ENCODE assay signal across 9 mouse cellular contexts in genomic region chr10:100018493-100018892, GRCm38 (mm10). TPM values are rescaled to one million over a fixed set of nuclear protein-coding genes. Genes with fewer than 3 reads are reported as not detected.
DNase-seq lines count a peak whose midpoint lies in the region; ATAC-seq and TF ChIP-seq lines count a peak whose summit lies in the region.
"Had no signal": no experiment of that assay in that cellular context is flagged by ENCODE, and none has a peak within 500 bp of the region (broad histone marks: within the 10 kb centered on the region; RNA-seq: fewer than 3 reads in every experiment).

No protein-coding gene starts in this region.

- H3K4me3 ChIP-seq in hindbrain, embryonic 13.5 days = no peak overlapping the region
- H3K4me3 ChIP-seq in hindbrain, embryonic 12.5 days = no peak overlapping the region
- peak overlapping the region; percentile 56 for H3K4me3 ChIP-seq in midbrain, embryonic 14.5 days (replicated peaks; ENCODE audit: low read depth, low read length)
- H3K4me3 ChIP-seq in midbrain, embryonic 13.5 days (replicated peaks) = no peak overlapping the region
- H3K4me3 ChIP-seq in hindbrain, postnatal 0 days (ENCODE audit: low read length) = peak overlapping the region; percentile 89
- peak overlapping the region; percentile 91 for H3K4me3 ChIP-seq in stomach, embryonic 16.5 days (replicated peaks; ENCODE audit: low read length)

- H3K27me3 ChIP-seq in hindbrain, embryonic 13.5 days = peaks cover 49% of the 10 kb centered on the region
- peaks cover 47% of the 10 kb centered on the region for H3K27me3 ChIP-seq in hindbrain, embryonic 12.5 days
- peaks cover 90% of the 10 kb centered on the region for H3K27me3 ChIP-seq in midbrain, embryonic 14.5 days (ENCODE audit: control insufficient read depth, insufficient read depth, low read length)
- H3K27me3 ChIP-seq in midbrain, embryonic 13.5 days = peaks cover 94% of the 10 kb centered on the region
- no peaks in the 10 kb centered on the region for H3K27me3 ChIP-seq in hindbrain, postnatal 0 days (ENCODE audit: insufficient read depth, low read length)
- no peaks in the 10 kb centered on the region for H3K27me3 ChIP-seq in stomach, embryonic 16.5 days (ENCODE audit: control insufficient read depth, insufficient read depth, low read length)

- no peak for ATAC-seq in hindbrain, embryonic 13.5 days (ENCODE audit: low FRiP score)
- ATAC-seq in hindbrain, embryonic 12.5 days (ENCODE audit: low FRiP score) = no peak
- no peak for ATAC-seq in midbrain, embryonic 14.5 days (ENCODE audit: low FRiP score, low TSS enrichment)
- no peak for ATAC-seq in midbrain, embryonic 13.5 days
- no peak for ATAC-seq in hindbrain, postnatal 0 days
- ATAC-seq in stomach, embryonic 16.5 days (ENCODE audit: insufficient read depth, low FRiP score) = no peak
- no peak for ATAC-seq in inflammation-experienced regulatory T-cells, adult 6 months

- TF ChIP-seq CTCF in hindbrain, postnatal 0 days (IDR thresholded peaks at IDR 0.05; ENCODE audit: low read depth) = peak; percentile 37

- no peak overlapping the region for H3K9ac ChIP-seq in hindbrain, embryonic 13.5 days
- H3K9ac ChIP-seq in hindbrain, embryonic 12.5 days = no peak overlapping the region
- no peak overlapping the region for H3K9ac ChIP-seq in midbrain, embryonic 14.5 days (replicated peaks; ENCODE audit: low read length)
- H3K9ac ChIP-seq in midbrain, embryonic 13.5 days (replicated peaks) = no peak overlapping the region
- no peak overlapping the region for H3K9ac ChIP-seq in hindbrain, postnatal 0 days (replicated peaks; ENCODE audit: low read length)
- H3K9ac ChIP-seq in stomach, embryonic 16.5 days (ENCODE audit: low read length) = no peak overlapping the region

- H3K9me3 ChIP-seq in hindbrain, embryonic 13.5 days = no peaks in the 10 kb centered on the region
- H3K9me3 ChIP-seq in hindbrain, embryonic 12.5 days (replicated peaks) = no peaks in the 10 kb centered on the region
- no peaks in the 10 kb centered on the region for H3K9me3 ChIP-seq in midbrain, embryonic 14.5 days (ENCODE audit: control insufficient read depth, low read length)
- H3K9me3 ChIP-seq in midbrain, embryonic 13.5 days = no peaks in the 10 kb centered on the region
- H3K9me3 ChIP-seq in hindbrain, postnatal 0 days (ENCODE audit: low read length) = no peaks in the 10 kb centered on the region
- no peaks in the 10 kb centered on the region for H3K9me3 ChIP-seq in stomach, embryonic 16.5 days (replicated peaks; ENCODE audit: control insufficient read depth, low read length)

- peak; percentile 37 for DNase-seq in midbrain, embryonic 14.5 days
- DNase-seq in hindbrain, postnatal 0 days (ENCODE audit: low spot score) = peak; percentile 46
- DNase-seq in urinary bladder, postnatal 25 days (ENCODE audit: low spot score) = no peak
- DNase-seq: thymus, adult 2 months had no signal

- 27% methylated on average over 5 of the region's 5 CpGs for WGBS in hindbrain, embryonic 13.5 days
- WGBS in hindbrain, embryonic 12.5 days = 24% methylated on average over 5 of the region's 5 CpGs
- 39% methylated on average over 5 of the region's 5 CpGs for WGBS in midbrain, embryonic 14.5 days
- 36% methylated on average over 5 of the region's 5 CpGs for WGBS in midbrain, embryonic 13.5 days
- 28% methylated on average over 5 of the region's 5 CpGs for WGBS in hindbrain, postnatal 0 days
- 23% methylated on average over 5 of the region's 5 CpGs for WGBS in stomach, embryonic 16.5 days

- no peak overlapping the region for H3K27ac ChIP-seq in hindbrain, embryonic 13.5 days
- H3K27ac ChIP-seq in hindbrain, embryonic 12.5 days = no peak overlapping the region
- H3K27ac ChIP-seq in midbrain, embryonic 14.5 days (replicated peaks; ENCODE audit: low read depth, low read length) = no peak overlapping the region
- H3K27ac ChIP-seq in midbrain, embryonic 13.5 days = no peak overlapping the region
- H3K27ac ChIP-seq in hindbrain, postnatal 0 days = no peak overlapping the region
- H3K27ac ChIP-seq in stomach, embryonic 16.5 days (ENCODE audit: low read length) = no peak overlapping the region

- H3K4me1 ChIP-seq in hindbrain, embryonic 13.5 days (replicated peaks) = peaks cover 34% of the 10 kb centered on the region
- peaks cover 23% of the 10 kb centered on the region for H3K4me1 ChIP-seq in hindbrain, embryonic 12.5 days
- peaks cover 12% of the 10 kb centered on the region; the same call in 1 of the 2 replicates for H3K4me1 ChIP-seq in midbrain, embryonic 14.5 days (ENCODE audit: control insufficient read depth, insufficient read depth, low read length)
- H3K4me1 ChIP-seq in midbrain, embryonic 13.5 days (replicated peaks) = peaks cover 33% of the 10 kb centered on the region
- H3K4me1 ChIP-seq in hindbrain, postnatal 0 days (ENCODE audit: insufficient read depth, low read length) = no peaks in the 10 kb centered on the region
- peaks cover 28% of the 10 kb centered on the region for H3K4me1 ChIP-seq in stomach, embryonic 16.5 days (ENCODE audit: control insufficient read depth, insufficient read depth, low read length)

- no peaks in the 10 kb centered on the region for H3K36me3 ChIP-seq in hindbrain, embryonic 13.5 days
- no peaks in the 10 kb centered on the region for H3K36me3 ChIP-seq in hindbrain, embryonic 12.5 days
- H3K36me3 ChIP-seq in midbrain, embryonic 14.5 days (ENCODE audit: control insufficient read depth, insufficient read depth, low read length) = no peaks in the 10 kb centered on the region
- H3K36me3 ChIP-seq in midbrain, embryonic 13.5 days = no peaks in the 10 kb centered on the region
- H3K36me3 ChIP-seq in hindbrain, postnatal 0 days (ENCODE audit: insufficient read depth, low read length) = no peaks in the 10 kb centered on the region
- no peaks in the 10 kb centered on the region for H3K36me3 ChIP-seq in stomach, embryonic 16.5 days (ENCODE audit: control insufficient read depth, insufficient read depth, low read length)

- H3K4me2 ChIP-seq in hindbrain, embryonic 13.5 days = peak overlapping the region; percentile 100
- no peak overlapping the region; the same call in 1 of the 2 replicates for H3K4me2 ChIP-seq in hindbrain, embryonic 12.5 days (replicated peaks)
- 0 out of 2 replicates have a peak overlapping the region, but pooled peaks have one; percentile 99 for H3K4me2 ChIP-seq in midbrain, embryonic 14.5 days (ENCODE audit: low read length)
- H3K4me2 ChIP-seq in midbrain, embryonic 13.5 days (replicated peaks) = no peak overlapping the region; the same call in 1 of the 2 replicates
- H3K4me2 ChIP-seq in hindbrain, postnatal 0 days (ENCODE audit: low read depth, low read length) = peak overlapping the region; percentile 97
- H3K4me2 ChIP-seq in stomach, embryonic 16.5 days (ENCODE audit: low read depth, low read length) = peak overlapping the region; percentile 61

RNA-seq across cellular contexts. Expression of gene Kitl, which starts 3.1 kb away (rescaled TPM):
- 18.2 and 18.3 TPM in 2 replicates for polyA plus RNA-seq in hindbrain, embryonic 13.5 days (2015; fragmentation: Nextera tagmentation; extraction: Ambion mirVana)
- polyA plus RNA-seq in hindbrain, embryonic 12.5 days (2016; fragmentation: Nextera tagmentation; extraction: Ambion mirVana) = 14.7 and 16.0 TPM in 2 replicates
- polyA plus RNA-seq in midbrain, embryonic 14.5 days (2014; fragmentation: Nextera tagmentation; extraction: Ambion mirVana) = 22.2 and 23.7 TPM in 2 replicates
- 20.2 and 21.4 TPM in 2 replicates for polyA plus RNA-seq in midbrain, embryonic 13.5 days (2015; fragmentation: Nextera tagmentation; extraction: Ambion mirVana)
- 59.6 and 86.6 TPM in 2 replicates for total RNA-seq in hindbrain, postnatal 0 days (2014; rRNA removed)
- 51.9 and 52.8 TPM in 2 replicates for polyA plus RNA-seq in hindbrain, postnatal 0 days (2015; fragmentation: Nextera tagmentation; extraction: Ambion mirVana)
- polyA plus RNA-seq in stomach, embryonic 16.5 days (2015; fragmentation: Nextera tagmentation; extraction: Ambion mirVana) = 35.9 and 36.8 TPM in 2 replicates
- under 1 TPM in 1 of 3 experiments, not detected in 2; 0.49 TPM for polyA plus RNA-seq in inflammation-experienced regulatory T-cells, adult 6 months (2017; shearing (Covaris generic))

Comparison
In these comparisons a context has a peak if more than half of its experiments do, and no peak if none do; other contexts are left out.
1. H3K4me2 ChIP-seq: peak in hindbrain, embryonic 13.5 days (single experiment), midbrain, embryonic 14.5 days (single experiment), hindbrain, postnatal 0 days (single experiment) and stomach, embryonic 16.5 days (single experiment); none in hindbrain, embryonic 12.5 days (single experiment) and midbrain, embryonic 13.5 days (single experiment).
2. H3K4me3 ChIP-seq: peak in midbrain, embryonic 14.5 days (single experiment), hindbrain, postnatal 0 days (single experiment) and stomach, embryonic 16.5 days (single experiment); none in hindbrain, embryonic 13.5 days (single experiment), hindbrain, embryonic 12.5 days (single experiment) and midbrain, embryonic 13.5 days (single experiment).
3. RNA of gene Kitl, which starts 3.1 kb away (polyA plus RNA-seq): 51.9 to 52.8 TPM in hindbrain, postnatal 0 days, 35.9 to 36.8 TPM in stomach, embryonic 16.5 days, 22.2 to 23.7 TPM in midbrain, embryonic 14.5 days, 20.2 to 21.4 TPM in midbrain, embryonic 13.5 days, 18.2 to 18.3 TPM in hindbrain, embryonic 13.5 days and 14.7 to 16.0 TPM in hindbrain, embryonic 12.5 days; 0.49 TPM in inflammation-experienced regulatory T-cells, adult 6 months; every median in the first group is over 10 times any median in the second.